Mouse (Mus musculus): ENCODE data around the gene Gm37419. TPM values are rescaled to one million over a fixed set of nuclear protein-coding genes. Genes with fewer than 3 reads are reported as not detected.

Gene Gm37419
- polyA plus RNA-seq, 1 experiment = not detected

- peaks cover 11% of the 10 kb centered on the region for H3K4me1 ChIP-seq (ENCODE audit: control insufficient read depth)
- peaks cover 95% of the 10 kb centered on the region for H3K27me3 ChIP-seq (ENCODE audit: control insufficient read depth)
- TF ChIP-seq GATA1 (IDR thresholded peaks at IDR 0.05; ENCODE audit: low read length) (no peak), TAL1 (IDR thresholded peaks at IDR 0.05; ENCODE audit: low read length) (no peak)
- H3K4me3 ChIP-seq (replicated peaks) = peak overlapping the region; percentile 65
- no peaks in the 10 kb centered on the region for H3K36me3 ChIP-seq (ENCODE audit: control insufficient read depth)
- H3K9me3 ChIP-seq (ENCODE audit: control insufficient read depth, low read length) = peaks cover 6% of the 10 kb centered on the region; the same call in 1 of the 2 replicates
Observed at GRCm38 (mm10) chr16:23989209-23990160, 1.2 kb downstream of the Gm37419 start.

- Histone ChIP-seq H3K4me3 (replicated peaks) (peak overlapping the region; percentile 65), H3K27me3 (ENCODE audit: control insufficient read depth) (peaks cover 86% of the 10 kb centered on the region), H3K36me3 (ENCODE audit: control insufficient read depth) (no peaks in the 10 kb centered on the region), H3K4me1 (ENCODE audit: control insufficient read depth) (peaks cover 11% of the 10 kb centered on the region), H3K9me3 (ENCODE audit: control insufficient read depth, low read length) (peaks cover 3% of the 10 kb centered on the region; the same call in 1 of the 2 replicates)
- no peak for TF ChIP-seq TAL1 (IDR thresholded peaks at IDR 0.05; ENCODE audit: low read length)
Observed at GRCm38 (mm10) chr16:23990161-23990970, 2.1 kb downstream of the Gm37419 start.

GRCm38 (mm10) chr16:23991170-23991569 lies 2.9 kb downstream of the Gm37419 start:
- TF ChIP-seq GATA1 (IDR thresholded peaks at IDR 0.05; ENCODE audit: low read length) = no peak
- TF ChIP-seq TAL1 (IDR thresholded peaks at IDR 0.05; ENCODE audit: low read length) = no peak
- Histone ChIP-seq H3K4me3 (replicated peaks) (no peak overlapping the region), H3K36me3 (ENCODE audit: control insufficient read depth) (no peaks in the 10 kb centered on the region), H3K4me1 (ENCODE audit: control insufficient read depth) (peaks cover 11% of the 10 kb centered on the region), H3K9me3 (ENCODE audit: control insufficient read depth, low read length) (peaks cover 3% of the 10 kb centered on the region; the same call in 1 of the 2 replicates), H3K27me3 (ENCODE audit: control insufficient read depth) (peaks cover 80% of the 10 kb centered on the region)

- no peak for TF ChIP-seq GATA1 (IDR thresholded peaks at IDR 0.05; ENCODE audit: low read length)
- TF ChIP-seq TAL1 (IDR thresholded peaks at IDR 0.05; ENCODE audit: low read length) = no peak
- Histone ChIP-seq H3K9me3 (ENCODE audit: control insufficient read depth, low read length) (peaks cover 3% of the 10 kb centered on the region; the same call in 1 of the 2 replicates), H3K4me1 (ENCODE audit: control insufficient read depth) (peaks cover 11% of the 10 kb centered on the region), H3K4me3 (replicated peaks) (no peak overlapping the region), H3K36me3 (ENCODE audit: control insufficient read depth) (no peaks in the 10 kb centered on the region), H3K27me3 (ENCODE audit: control insufficient read depth) (peaks cover 72% of the 10 kb centered on the region)
Observed at GRCm38 (mm10) chr16:23991846-23992580, 3.7 kb downstream of the Gm37419 start.

- no peak overlapping the region for H3K4me3 ChIP-seq (replicated peaks)
Observed at GRCm38 (mm10) chr16:23993351-23994321, 5.4 kb downstream of the Gm37419 start.

GRCm38 (mm10) chr16:23996342-23996741 lies 8.1 kb downstream of the Gm37419 start:
- peaks cover 28% of the 10 kb centered on the region for H3K27me3 ChIP-seq (ENCODE audit: control insufficient read depth)
- no peaks in the 10 kb centered on the region for H3K9me3 ChIP-seq (ENCODE audit: control insufficient read depth, low read length)
- TF ChIP-seq GATA1 (IDR thresholded peaks at IDR 0.05; ENCODE audit: low read length) (no peak), TAL1 (IDR thresholded peaks at IDR 0.05; ENCODE audit: low read length) (no peak)
- no peaks in the 10 kb centered on the region for H3K4me1 ChIP-seq (ENCODE audit: control insufficient read depth)
- H3K36me3 ChIP-seq (ENCODE audit: control insufficient read depth) = no peaks in the 10 kb centered on the region
- H3K4me3 ChIP-seq (replicated peaks) = no peak overlapping the region

More at GRCm38 (mm10) chr16:23993351-23994321, 5.4 kb downstream of the Gm37419 start:
- no peaks in the 10 kb centered on the region for H3K36me3 ChIP-seq (ENCODE audit: control insufficient read depth)
- peaks cover 1% of the 10 kb centered on the region; the same call in 1 of the 2 replicates for H3K9me3 ChIP-seq (ENCODE audit: control insufficient read depth, low read length)
- peaks cover 55% of the 10 kb centered on the region for H3K27me3 ChIP-seq (ENCODE audit: control insufficient read depth)
- peaks cover 5% of the 10 kb centered on the region for H3K4me1 ChIP-seq (ENCODE audit: control insufficient read depth)
- TF ChIP-seq GATA1 (IDR thresholded peaks at IDR 0.05; ENCODE audit: low read length) (no peak), TAL1 (IDR thresholded peaks at IDR 0.05; ENCODE audit: low read length) (no peak)

- H3K4me3 ChIP-seq (replicated peaks) = no peak overlapping the region
- no peaks in the 10 kb centered on the region for H3K36me3 ChIP-seq (ENCODE audit: control insufficient read depth)
- H3K9me3 ChIP-seq (ENCODE audit: control insufficient read depth, low read length) = no peaks in the 10 kb centered on the region
- H3K4me1 ChIP-seq (ENCODE audit: control insufficient read depth) = no peaks in the 10 kb centered on the region
- TF ChIP-seq GATA1 (IDR thresholded peaks at IDR 0.05; ENCODE audit: low read length) = no peak
- no peak for TF ChIP-seq TAL1 (IDR thresholded peaks at IDR 0.05; ENCODE audit: low read length)
- H3K27me3 ChIP-seq (ENCODE audit: control insufficient read depth) = peaks cover 20% of the 10 kb centered on the region
Observed at GRCm38 (mm10) chr16:23997228-23997627, 8.9 kb downstream of the Gm37419 start.
